Mouse (Mus musculus): Measurements from ENCODE around the gene Cdh24. TPM values are rescaled to one million over a fixed set of nuclear protein-coding genes. Genes with fewer than 3 reads are reported as not detected.

The Cdh24 gene
- polyA plus RNA-seq, 1 experiment from 2014 or later = 5.7 TPM

DNA sequence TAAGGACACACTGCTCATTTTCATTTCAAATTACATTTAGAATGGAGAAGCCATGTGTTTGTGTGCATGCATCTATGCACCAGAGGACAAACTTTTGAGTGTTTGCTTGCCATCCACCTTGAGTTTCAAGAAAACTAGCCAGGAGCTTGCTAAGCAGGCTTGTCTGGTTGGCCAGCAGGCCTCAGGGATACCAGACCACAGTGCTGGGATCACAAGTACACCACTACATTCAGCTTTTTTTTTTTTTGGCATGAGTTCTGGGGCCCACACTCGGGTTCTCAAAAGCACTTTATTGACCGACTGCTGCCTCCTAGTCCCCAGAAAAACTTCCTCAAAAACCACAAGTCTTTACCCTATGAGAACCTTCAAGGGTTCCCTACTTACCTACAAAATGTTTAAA is 33.2 kb upstream of the Cdh24 start:
- Histone ChIP-seq H3K4me3 (ENCODE audit: low read length) (no peak overlapping the region), H3K4me1 (ENCODE audit: control insufficient read depth, insufficient read depth, low read length) (no peaks in the 10 kb centered on the region), H3K36me3 (ENCODE audit: control insufficient read depth, insufficient read depth, low read length) (peaks cover 71% of the 10 kb centered on the region), H3K9me3 (ENCODE audit: control insufficient read depth, low read length) (no peaks in the 10 kb centered on the region), H3K9ac (ENCODE audit: low read depth, low read length) (no peak overlapping the region), H3K4me2 (replicated peaks; ENCODE audit: low read depth, low read length) (no peak overlapping the region), H3K27me3 (ENCODE audit: control insufficient read depth, insufficient read depth, low read length) (no peaks in the 10 kb centered on the region), H3K27ac (ENCODE audit: low read depth, low read length) (no peak overlapping the region)
- no peak for ATAC-seq (ENCODE audit: low FRiP score, low TSS enrichment)
- WGBS = 73% methylated on average over 2 of the region's 2 CpGs

DNA sequence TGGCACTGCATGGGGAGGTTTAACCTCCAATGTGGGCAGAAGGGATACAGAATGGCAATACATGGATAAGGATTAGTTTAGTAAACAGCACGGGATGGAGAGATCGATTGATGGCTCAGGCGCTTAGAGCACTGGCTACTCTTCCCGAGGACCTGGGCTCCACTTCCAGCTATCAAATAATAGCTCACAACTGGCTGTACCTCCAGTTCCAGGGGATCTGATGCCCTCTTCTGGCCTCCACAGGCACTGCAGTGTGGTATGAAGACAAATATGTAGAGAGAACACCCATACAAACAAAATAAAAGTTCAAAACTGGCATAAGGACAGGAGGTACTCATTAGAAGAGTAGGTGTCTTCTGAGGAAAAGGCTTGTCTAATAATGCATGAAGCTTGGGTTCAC is 28.2 kb upstream of the Cdh24 start:
- Histone ChIP-seq H3K27me3 (ENCODE audit: control insufficient read depth, insufficient read depth, low read length) (no peaks in the 10 kb centered on the region), H3K9me3 (ENCODE audit: control insufficient read depth, low read length) (no peaks in the 10 kb centered on the region), H3K4me2 (replicated peaks; ENCODE audit: low read depth, low read length) (no peak overlapping the region), H3K36me3 (ENCODE audit: control insufficient read depth, insufficient read depth, low read length) (peaks cover 70% of the 10 kb centered on the region), H3K9ac (ENCODE audit: low read depth, low read length) (no peak overlapping the region), H3K4me1 (ENCODE audit: control insufficient read depth, insufficient read depth, low read length) (no peaks in the 10 kb centered on the region), H3K27ac (ENCODE audit: low read depth, low read length) (no peak overlapping the region), H3K4me3 (ENCODE audit: low read length) (no peak overlapping the region)
- WGBS = 84% methylated on average over 4 of the region's 4 CpGs
- ATAC-seq (ENCODE audit: low FRiP score, low TSS enrichment) = no peak

DNA sequence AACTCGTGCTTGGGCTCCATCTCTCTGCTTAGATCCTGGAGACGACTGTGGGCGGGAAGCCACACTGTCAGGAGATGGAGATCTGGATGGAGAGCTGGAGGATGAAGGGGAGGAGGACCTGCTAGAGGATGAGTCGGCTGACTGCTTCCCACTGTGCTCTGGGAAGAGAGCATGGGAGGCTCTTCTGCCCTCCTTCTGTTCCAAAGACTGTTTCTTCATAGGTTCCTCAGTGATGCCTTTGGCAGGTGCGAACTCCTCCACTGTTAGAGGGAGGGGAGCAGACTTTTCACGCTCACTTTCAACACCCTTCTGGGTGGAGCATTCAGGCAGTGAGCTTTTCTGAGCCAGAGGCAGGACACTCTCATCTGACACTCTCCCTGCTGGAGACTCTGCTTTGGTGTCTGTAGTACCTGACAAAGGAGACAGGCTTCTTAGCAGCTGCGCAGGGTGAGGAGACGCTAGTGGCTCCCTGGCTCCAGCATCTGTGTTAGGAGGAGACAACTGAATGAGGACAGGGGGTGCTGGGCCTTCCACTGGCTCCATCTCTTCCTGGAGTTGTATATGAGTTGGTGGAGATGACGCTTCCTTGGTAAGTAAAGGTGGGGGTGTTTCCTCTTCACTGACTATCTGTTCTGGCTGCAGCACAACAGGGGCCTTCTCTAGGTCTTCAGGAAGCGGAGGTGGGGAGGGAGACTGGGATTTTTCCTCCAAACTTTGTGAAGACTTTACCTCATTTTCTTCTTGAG is 23.5 kb upstream of the Cdh24 start:
- H3K27me3 ChIP-seq (ENCODE audit: control insufficient read depth, insufficient read depth, low read length) = no peaks in the 10 kb centered on the region
- H3K9me3 ChIP-seq (ENCODE audit: control insufficient read depth, low read length) = no peaks in the 10 kb centered on the region
- no peak overlapping the region for H3K4me3 ChIP-seq (ENCODE audit: low read length)
- no peak overlapping the region for H3K9ac ChIP-seq (ENCODE audit: low read depth, low read length)
- H3K27ac ChIP-seq (ENCODE audit: low read depth, low read length) = no peak overlapping the region
- ATAC-seq (ENCODE audit: low FRiP score, low TSS enrichment) = no peak
- H3K4me2 ChIP-seq (replicated peaks; ENCODE audit: low read depth, low read length) = no peak overlapping the region
- WGBS = 89% methylated on average over 10 of the region's 10 CpGs
- peaks cover 89% of the 10 kb centered on the region for H3K36me3 ChIP-seq (ENCODE audit: control insufficient read depth, insufficient read depth, low read length)
- H3K4me1 ChIP-seq (ENCODE audit: control insufficient read depth, insufficient read depth, low read length) = no peaks in the 10 kb centered on the region

DNA sequence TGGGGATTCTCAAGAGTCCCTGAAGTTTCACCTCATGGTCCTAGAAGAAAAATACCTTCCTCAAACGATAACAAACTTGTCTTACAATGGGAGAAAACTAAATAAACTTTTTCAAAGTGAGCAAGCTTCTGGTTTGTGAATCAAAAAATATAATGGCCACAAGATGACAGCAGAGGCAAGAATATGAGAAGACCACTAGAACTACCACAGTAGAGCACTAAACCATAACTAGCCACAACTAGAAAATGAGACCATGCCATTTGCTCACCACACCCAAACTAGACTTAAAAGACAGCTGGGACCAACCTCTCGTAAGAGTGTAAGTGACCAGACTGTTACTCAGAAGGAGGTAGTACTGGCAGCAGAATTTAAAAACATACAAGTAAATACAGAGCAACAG is 18.8 kb upstream of the Cdh24 start:
- ATAC-seq (ENCODE audit: low FRiP score, low TSS enrichment) = no peak
- peaks cover 92% of the 10 kb centered on the region for H3K36me3 ChIP-seq (ENCODE audit: control insufficient read depth, insufficient read depth, low read length)
- 84% methylated on average over 2 of the region's 2 CpGs for WGBS

DNA sequence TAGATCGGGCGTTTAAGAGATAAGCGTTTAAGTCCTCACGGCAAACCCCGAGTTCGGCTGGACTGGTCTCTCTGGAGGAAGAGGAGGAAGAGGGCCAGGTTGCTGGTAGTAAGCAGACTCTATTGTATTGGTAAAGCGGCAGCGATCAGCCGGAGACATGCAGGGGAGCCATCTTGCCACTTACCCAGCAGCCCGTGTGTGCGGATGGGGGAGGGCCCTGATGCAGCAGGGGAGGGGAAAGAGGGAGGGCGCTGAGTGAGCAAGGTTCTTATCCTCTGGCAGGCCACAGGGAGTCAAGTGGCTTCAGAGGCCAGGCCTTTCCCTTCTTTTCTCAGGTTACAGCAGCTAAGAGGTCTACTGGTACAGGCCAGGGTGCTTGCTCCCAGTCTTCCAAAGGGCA is 12.3 kb upstream of the Cdh24 start:
- Histone ChIP-seq H3K4me1 (ENCODE audit: control insufficient read depth, insufficient read depth, low read length) (peaks cover 24% of the 10 kb centered on the region; the same call in 1 of the 2 replicates), H3K4me2 (replicated peaks; ENCODE audit: low read depth, low read length) (peak overlapping the region; percentile 79), H3K4me3 (ENCODE audit: low read length) (peak overlapping the region; percentile 84), H3K9ac (ENCODE audit: low read depth, low read length) (peak overlapping the region; percentile 85), H3K27me3 (ENCODE audit: control insufficient read depth, insufficient read depth, low read length) (no peaks in the 10 kb centered on the region), H3K27ac (ENCODE audit: low read depth, low read length) (peak overlapping the region; percentile 83), H3K9me3 (ENCODE audit: control insufficient read depth, low read length) (no peaks in the 10 kb centered on the region), H3K36me3 (ENCODE audit: control insufficient read depth, insufficient read depth, low read length) (peaks cover 64% of the 10 kb centered on the region)
- peak; percentile 91 for ATAC-seq (ENCODE audit: low FRiP score, low TSS enrichment)
- WGBS = 1% methylated on average over 12 of the region's 12 CpGs

More for the DNA sequence above, 18.8 kb upstream of the Cdh24 start:
- H3K27me3 ChIP-seq (ENCODE audit: control insufficient read depth, insufficient read depth, low read length) = no peaks in the 10 kb centered on the region
- H3K9me3 ChIP-seq (ENCODE audit: control insufficient read depth, low read length) = no peaks in the 10 kb centered on the region
- no peak overlapping the region for H3K4me3 ChIP-seq (ENCODE audit: low read length)
- H3K27ac ChIP-seq (ENCODE audit: low read depth, low read length) = no peak overlapping the region
- no peaks in the 10 kb centered on the region for H3K4me1 ChIP-seq (ENCODE audit: control insufficient read depth, insufficient read depth, low read length)
- H3K4me2 ChIP-seq (replicated peaks; ENCODE audit: low read depth, low read length) = no peak overlapping the region
- H3K9ac ChIP-seq (ENCODE audit: low read depth, low read length) = no peak overlapping the region

DNA sequence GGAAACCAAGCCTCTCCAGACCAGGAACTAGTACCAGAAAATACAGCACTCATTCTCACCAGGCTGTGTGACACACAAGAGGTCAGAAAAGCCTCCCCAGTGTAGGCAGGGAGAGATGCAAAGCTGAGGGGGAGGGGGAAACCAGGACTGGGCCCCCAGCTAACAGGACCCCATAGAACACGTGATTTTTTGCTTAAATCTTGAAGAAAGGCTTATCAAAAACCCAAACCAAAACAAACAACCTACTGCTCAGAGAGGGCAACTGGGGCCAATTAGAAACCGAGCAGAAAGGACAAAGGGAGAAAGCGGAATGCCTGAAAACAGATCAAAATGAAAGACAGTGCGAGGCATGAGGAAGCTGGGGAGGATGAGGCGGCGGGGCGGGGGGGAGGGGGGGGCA is 11.6 kb upstream of the Cdh24 start:
- Histone ChIP-seq H3K4me3 (ENCODE audit: low read length) (peak overlapping the region; percentile 84), H3K9me3 (ENCODE audit: control insufficient read depth, low read length) (no peaks in the 10 kb centered on the region), H3K27ac (ENCODE audit: low read depth, low read length) (peak overlapping the region; percentile 83), H3K36me3 (ENCODE audit: control insufficient read depth, insufficient read depth, low read length) (peaks cover 64% of the 10 kb centered on the region), H3K9ac (ENCODE audit: low read depth, low read length) (peak overlapping the region; percentile 85), H3K27me3 (ENCODE audit: control insufficient read depth, insufficient read depth, low read length) (no peaks in the 10 kb centered on the region), H3K4me2 (replicated peaks; ENCODE audit: low read depth, low read length) (peak overlapping the region; percentile 79), H3K4me1 (ENCODE audit: control insufficient read depth, insufficient read depth, low read length) (peaks cover 24% of the 10 kb centered on the region; the same call in 1 of the 2 replicates)
- ATAC-seq (ENCODE audit: low FRiP score, low TSS enrichment) = 0 out of 2 replicates have a peak, but pooled peaks have one; percentile 17
- WGBS = 0% methylated on average over 7 of the region's 7 CpGs

DNA sequence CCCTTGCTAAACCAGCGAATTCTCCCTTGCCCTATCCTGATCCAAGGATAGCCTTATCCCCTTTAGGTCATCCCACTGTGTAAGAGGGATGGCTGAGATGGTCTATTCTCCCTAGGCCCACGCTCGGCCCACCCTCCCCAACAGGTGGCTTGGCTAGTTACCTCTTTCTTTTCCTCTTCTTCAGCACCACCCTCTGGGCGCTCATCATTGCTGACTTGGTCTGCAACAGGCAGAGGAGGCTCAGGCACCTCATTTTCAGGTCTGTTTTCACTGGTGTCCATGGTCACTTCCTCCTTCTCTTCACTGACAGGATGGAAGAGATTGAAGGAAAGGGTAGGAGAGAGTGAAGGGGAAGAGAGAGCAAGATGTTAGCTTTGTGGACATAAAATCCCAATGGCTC is 10.4 kb upstream of the Cdh24 start:
- Histone ChIP-seq H3K9me3 (ENCODE audit: control insufficient read depth, low read length) (no peaks in the 10 kb centered on the region), H3K36me3 (ENCODE audit: control insufficient read depth, insufficient read depth, low read length) (peaks cover 64% of the 10 kb centered on the region), H3K4me3 (ENCODE audit: low read length) (peak overlapping the region; percentile 3; the same call in 1 of the 2 replicates), H3K4me1 (ENCODE audit: control insufficient read depth, insufficient read depth, low read length) (peaks cover 24% of the 10 kb centered on the region; the same call in 1 of the 2 replicates), H3K9ac (ENCODE audit: low read depth, low read length) (peak overlapping the region; percentile 25; the same call in 1 of the 2 replicates), H3K4me2 (replicated peaks; ENCODE audit: low read depth, low read length) (no peak overlapping the region), H3K27ac (ENCODE audit: low read depth, low read length) (0 out of 2 replicates have a peak overlapping the region, but pooled peaks have one; percentile 4), H3K27me3 (ENCODE audit: control insufficient read depth, insufficient read depth, low read length) (no peaks in the 10 kb centered on the region)
- WGBS = 77% methylated on average over 4 of the region's 4 CpGs
- no peak for ATAC-seq (ENCODE audit: low FRiP score, low TSS enrichment)

DNA sequence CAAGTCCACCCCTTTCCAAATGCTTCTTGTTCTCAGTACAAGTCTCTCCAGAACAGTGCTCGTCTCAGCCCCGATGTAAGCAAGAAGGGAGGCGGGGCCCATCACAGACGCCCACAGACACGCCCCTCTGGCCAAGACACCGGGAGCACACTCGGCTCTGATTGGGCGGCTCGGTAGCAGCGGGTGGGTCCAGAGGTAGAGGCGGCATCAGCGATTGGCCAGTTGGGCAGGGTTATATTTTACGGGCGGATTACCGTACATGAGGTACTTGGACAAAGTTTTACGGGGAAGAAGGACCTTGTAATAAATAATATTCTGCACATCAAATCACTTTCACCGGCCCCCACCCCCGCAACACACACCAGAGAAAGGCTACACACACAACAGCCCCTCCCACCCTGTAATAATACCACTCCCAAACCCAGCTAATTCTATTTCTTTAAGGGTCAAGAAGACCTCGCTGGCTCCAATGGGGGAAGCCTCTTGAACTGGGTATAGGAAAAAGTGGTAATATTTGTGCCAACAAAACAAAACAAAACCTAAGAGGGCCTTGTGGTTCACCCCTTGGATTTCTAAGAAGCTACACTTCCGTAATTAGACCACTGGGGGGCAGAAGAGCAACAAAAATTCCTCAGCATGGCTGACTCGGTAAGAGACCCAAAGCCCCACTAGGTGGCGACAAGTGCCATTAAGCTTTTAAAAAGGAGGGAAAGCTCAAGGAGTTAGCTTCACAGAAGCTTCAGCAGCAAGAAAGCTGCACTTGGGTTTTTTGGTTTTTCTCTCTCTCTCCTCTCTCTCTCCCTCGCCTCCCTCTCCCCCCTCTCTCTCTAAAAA is 9.7 kb upstream of the Cdh24 start:
- peaks cover 24% of the 10 kb centered on the region; the same call in 1 of the 2 replicates for H3K4me1 ChIP-seq (ENCODE audit: control insufficient read depth, insufficient read depth, low read length)
- peak; percentile 30 for ATAC-seq (ENCODE audit: low FRiP score, low TSS enrichment)
- H3K9ac ChIP-seq (ENCODE audit: low read depth, low read length) = no peak overlapping the region
- H3K36me3 ChIP-seq (ENCODE audit: control insufficient read depth, insufficient read depth, low read length) = peaks cover 64% of the 10 kb centered on the region
- no peak overlapping the region for H3K4me2 ChIP-seq (replicated peaks; ENCODE audit: low read depth, low read length)
- H3K27ac ChIP-seq (ENCODE audit: low read depth, low read length) = no peak overlapping the region
- no peak overlapping the region for H3K4me3 ChIP-seq (ENCODE audit: low read length)
- no peaks in the 10 kb centered on the region for H3K9me3 ChIP-seq (ENCODE audit: control insufficient read depth, low read length)
- WGBS = 69% methylated on average over 23 of the region's 23 CpGs
- H3K27me3 ChIP-seq (ENCODE audit: control insufficient read depth, insufficient read depth, low read length) = no peaks in the 10 kb centered on the region

DNA sequence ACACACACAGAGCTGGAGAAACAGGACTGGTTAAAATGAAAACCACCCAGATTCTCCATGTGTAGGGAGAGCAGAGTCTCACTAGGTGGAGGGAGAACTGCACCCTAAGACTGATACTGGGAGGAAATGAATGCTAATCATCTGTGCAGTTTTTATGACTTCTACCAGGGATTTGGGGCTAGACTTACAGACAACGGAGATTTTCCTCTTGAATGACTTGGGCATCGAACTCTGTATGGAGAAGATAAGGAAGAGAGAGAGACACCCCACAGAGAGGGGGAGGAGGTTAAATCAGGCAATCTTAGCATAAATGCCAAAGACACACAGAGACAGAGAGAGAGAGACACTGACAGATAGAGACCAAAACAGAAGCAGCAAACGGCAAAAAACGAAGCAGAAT is 6.7 kb upstream of the Cdh24 start:
- Histone ChIP-seq H3K4me3 (ENCODE audit: low read length) (no peak overlapping the region), H3K4me2 (replicated peaks; ENCODE audit: low read depth, low read length) (no peak overlapping the region), H3K27ac (ENCODE audit: low read depth, low read length) (no peak overlapping the region), H3K9ac (ENCODE audit: low read depth, low read length) (no peak overlapping the region), H3K9me3 (ENCODE audit: control insufficient read depth, low read length) (no peaks in the 10 kb centered on the region), H3K4me1 (ENCODE audit: control insufficient read depth, insufficient read depth, low read length) (peaks cover 18% of the 10 kb centered on the region; the same call in 1 of the 2 replicates), H3K27me3 (ENCODE audit: control insufficient read depth, insufficient read depth, low read length) (no peaks in the 10 kb centered on the region), H3K36me3 (ENCODE audit: control insufficient read depth, insufficient read depth, low read length) (peaks cover 86% of the 10 kb centered on the region)
- WGBS = 84% methylated on average over 4 of the region's 4 CpGs
- ATAC-seq (ENCODE audit: low FRiP score, low TSS enrichment) = no peak

Measured in kidney, embryonic 14.5 days (tissue).